Mouse (Mus musculus): ENCODE measurements at regions not wholly inside any gene's neighbourhood (a gene's known extent, or its start where the extent isn't known, plus 50 kb on each side); places are given as distances from the start of the nearest gene placed in this dataset.

DNA sequence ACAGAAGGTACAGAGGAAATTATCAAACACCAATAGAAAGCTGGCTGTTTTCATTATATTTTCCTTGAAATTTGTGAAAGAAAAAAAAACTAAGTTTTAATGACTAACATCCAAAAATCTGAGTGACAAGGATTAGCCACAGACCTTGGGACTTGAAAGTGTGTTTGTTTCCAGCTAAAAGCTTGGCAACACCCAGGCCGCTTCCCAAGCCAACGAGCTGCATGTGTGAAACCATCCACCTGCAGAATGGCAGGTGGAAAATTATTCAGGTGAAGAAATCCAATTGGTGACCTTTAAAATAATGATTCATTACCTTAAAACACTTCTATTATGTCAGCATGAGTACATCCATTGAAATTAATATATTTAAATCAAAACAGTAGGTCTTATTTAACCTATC, 672.7 kb upstream of the Mms22l start:
- Histone ChIP-seq H3K4me3 (no peak overlapping the region), H3K9me3 (no peaks in the 10 kb centered on the region), H3K4me1 (no peaks in the 10 kb centered on the region), H3K27ac (replicated peaks) (no peak overlapping the region), H3K9ac (no peak overlapping the region), H3K27me3 (replicated peaks) (no peaks in the 10 kb centered on the region), H3K4me2 (no peak overlapping the region), H3K36me3 (no peaks in the 10 kb centered on the region)
- WGBS, result 68% methylated on average over 2 of the region's 2 CpGs
- no peak for ATAC-seq (ENCODE audit: extremely low read depth, insufficient number of reproducible peaks, low FRiP score, low TSS enrichment)

DNA sequence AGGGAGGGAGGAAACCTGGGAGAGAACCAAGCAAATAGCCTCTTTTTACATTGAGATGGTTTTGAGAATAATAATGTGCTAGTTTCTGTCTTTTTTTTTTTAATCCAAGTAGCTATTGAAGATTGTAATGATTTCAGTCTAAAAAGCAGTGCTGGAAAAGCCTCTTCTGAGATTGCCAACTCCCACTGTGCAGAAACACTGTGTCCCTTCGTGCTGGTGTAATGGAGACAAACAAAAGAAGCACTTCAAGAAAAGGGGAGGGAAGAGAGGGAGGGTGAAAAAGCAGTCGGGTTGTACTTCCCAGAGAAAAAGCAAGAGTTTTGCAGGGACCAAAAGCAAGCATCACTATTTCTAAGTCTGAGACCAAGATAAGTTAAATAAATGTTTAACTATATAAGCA, 669.4 kb upstream of the Mms22l start:
- Histone ChIP-seq H3K4me3 (no peak overlapping the region), H3K9ac (no peak overlapping the region), H3K4me2 (no peak overlapping the region), H3K27me3 (replicated peaks) (no peaks in the 10 kb centered on the region), H3K36me3 (no peaks in the 10 kb centered on the region), H3K4me1 (no peaks in the 10 kb centered on the region), H3K27ac (replicated peaks) (no peak overlapping the region), H3K9me3 (no peaks in the 10 kb centered on the region)
- WGBS, result 7% methylated on average over 2 of the region's 2 CpGs
- ATAC-seq (ENCODE audit: extremely low read depth, insufficient number of reproducible peaks, low FRiP score, low TSS enrichment), result no peak

DNA sequence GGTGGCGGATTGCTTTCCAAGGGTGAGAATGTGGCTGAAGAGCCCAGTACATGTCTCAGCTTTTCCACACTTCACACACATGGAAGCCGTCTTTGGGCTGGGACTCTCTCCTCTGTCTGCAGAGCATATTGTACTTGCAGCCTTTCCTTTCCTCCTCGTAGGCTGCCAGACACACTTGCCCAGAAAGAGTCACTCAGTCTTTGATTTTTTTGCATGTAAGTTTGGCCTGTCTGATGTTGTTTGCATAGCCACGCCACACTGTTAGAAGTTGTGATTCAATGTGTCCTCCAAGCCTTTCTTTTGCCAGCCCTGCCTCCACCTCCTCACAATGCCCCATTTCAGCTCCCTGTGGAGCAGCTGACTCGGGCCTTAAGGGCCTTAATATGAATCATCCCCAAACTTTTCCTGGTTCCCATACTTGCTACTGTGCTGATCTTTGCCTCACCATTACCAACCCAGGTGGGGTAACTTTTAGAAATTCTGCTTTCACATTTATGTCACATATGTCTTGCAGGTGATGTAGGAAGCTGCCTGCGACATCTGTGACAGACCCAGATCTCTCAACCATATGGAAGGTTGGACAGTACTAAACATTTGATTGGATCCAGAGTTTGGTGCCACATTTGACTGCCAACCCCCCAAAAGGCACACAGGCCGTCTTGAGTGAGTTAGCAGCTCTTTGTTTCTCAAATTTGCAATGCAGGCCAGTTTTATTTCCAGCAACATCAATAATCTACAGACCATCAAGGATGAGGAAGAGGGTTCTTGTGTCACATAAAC, 663.7 kb upstream of the Mms22l start:
- H3K4me2 ChIP-seq, result no peak overlapping the region
- no peak overlapping the region for H3K4me3 ChIP-seq
- H3K27ac ChIP-seq (replicated peaks), result no peak overlapping the region
- H3K9me3 ChIP-seq, result no peaks in the 10 kb centered on the region
- WGBS, result 62% methylated on average over 7 of the region's 7 CpGs
- H3K9ac ChIP-seq, result no peak overlapping the region
- no peak for ATAC-seq (ENCODE audit: extremely low read depth, insufficient number of reproducible peaks, low FRiP score, low TSS enrichment)
- H3K27me3 ChIP-seq (replicated peaks), result no peaks in the 10 kb centered on the region
- no peaks in the 10 kb centered on the region for H3K36me3 ChIP-seq
- no peaks in the 10 kb centered on the region for H3K4me1 ChIP-seq

DNA sequence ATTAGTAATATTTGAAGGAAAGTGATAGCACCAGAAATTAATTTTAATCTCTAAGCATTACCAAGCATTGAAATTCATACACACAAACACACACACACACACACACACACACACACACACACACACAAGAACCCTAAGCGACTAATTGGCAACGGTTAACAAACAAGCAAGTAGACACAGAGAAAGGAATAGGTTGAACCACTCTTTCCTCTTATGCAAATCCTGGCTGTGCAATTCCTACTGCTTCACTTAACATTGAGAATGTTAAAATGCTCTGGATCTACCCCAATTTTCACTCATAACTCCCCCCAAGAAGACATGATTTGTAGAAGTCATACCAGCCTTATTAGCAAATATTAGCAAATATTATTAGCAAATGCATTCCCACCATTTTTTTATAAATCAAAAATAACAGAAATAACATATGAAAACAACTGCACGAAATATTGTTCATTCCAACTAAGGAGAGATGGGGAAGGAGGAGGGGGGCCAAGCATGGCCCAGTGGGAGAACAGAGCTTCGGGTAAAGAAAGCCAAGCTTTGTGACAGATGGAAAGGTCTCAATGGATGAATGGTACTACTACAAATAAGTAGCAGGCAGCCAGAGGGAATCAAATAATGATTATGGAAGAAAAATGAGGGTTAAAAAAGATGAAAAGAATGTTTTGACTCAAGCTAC, 652.5 kb upstream of the Mms22l start:
- no peak for ATAC-seq (ENCODE audit: extremely low read depth, insufficient number of reproducible peaks, low FRiP score, low TSS enrichment)
- Histone ChIP-seq H3K27ac (replicated peaks) (no peak overlapping the region), H3K4me2 (no peak overlapping the region), H3K36me3 (no peaks in the 10 kb centered on the region), H3K4me1 (no peaks in the 10 kb centered on the region), H3K27me3 (replicated peaks) (no peaks in the 10 kb centered on the region), H3K9ac (no peak overlapping the region), H3K4me3 (no peak overlapping the region), H3K9me3 (no peaks in the 10 kb centered on the region)
- WGBS, result 73% methylated on average over 4 of the region's 4 CpGs

DNA sequence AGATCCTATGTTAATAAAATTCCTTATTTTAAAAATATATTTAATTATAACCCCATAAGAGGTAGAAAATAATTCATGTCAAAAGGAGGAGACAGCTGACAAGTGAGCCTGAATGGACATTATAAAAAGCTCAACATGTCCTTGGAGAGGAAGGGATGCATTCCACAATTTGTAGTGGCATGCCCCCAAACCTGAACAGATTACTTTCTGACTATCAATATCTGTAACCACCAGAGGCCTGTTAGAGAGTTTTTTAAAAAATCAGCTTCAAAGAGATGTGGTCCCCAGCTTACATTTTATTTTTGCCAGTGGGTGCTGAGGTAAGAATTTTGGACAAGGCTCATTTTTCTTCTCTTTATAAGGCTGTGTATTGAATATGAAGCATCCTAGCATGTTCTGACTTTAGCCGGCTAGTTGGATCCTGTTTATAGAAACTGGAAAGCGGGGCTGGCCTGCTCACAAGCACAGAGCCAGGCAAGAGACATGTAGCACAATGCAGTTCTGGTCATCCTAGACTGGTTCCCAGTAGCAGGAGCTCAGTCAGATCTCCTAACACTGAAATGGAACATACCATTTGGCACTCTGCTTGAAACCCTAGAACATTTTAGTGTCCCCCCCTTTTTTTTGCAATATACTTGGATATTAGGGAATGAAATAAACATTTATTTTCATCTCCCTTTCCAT, 651.8 kb upstream of the Mms22l start:
- no peak overlapping the region for H3K4me2 ChIP-seq
- 74% methylated on average over 2 of the region's 2 CpGs for WGBS
- no peaks in the 10 kb centered on the region for H3K27me3 ChIP-seq (replicated peaks)
- H3K27ac ChIP-seq (replicated peaks), result no peak overlapping the region
- H3K9ac ChIP-seq, result no peak overlapping the region
- H3K9me3 ChIP-seq, result no peaks in the 10 kb centered on the region
- no peak for ATAC-seq (ENCODE audit: extremely low read depth, insufficient number of reproducible peaks, low FRiP score, low TSS enrichment)
- H3K36me3 ChIP-seq, result no peaks in the 10 kb centered on the region
- no peak overlapping the region for H3K4me3 ChIP-seq
- H3K4me1 ChIP-seq, result no peaks in the 10 kb centered on the region

DNA sequence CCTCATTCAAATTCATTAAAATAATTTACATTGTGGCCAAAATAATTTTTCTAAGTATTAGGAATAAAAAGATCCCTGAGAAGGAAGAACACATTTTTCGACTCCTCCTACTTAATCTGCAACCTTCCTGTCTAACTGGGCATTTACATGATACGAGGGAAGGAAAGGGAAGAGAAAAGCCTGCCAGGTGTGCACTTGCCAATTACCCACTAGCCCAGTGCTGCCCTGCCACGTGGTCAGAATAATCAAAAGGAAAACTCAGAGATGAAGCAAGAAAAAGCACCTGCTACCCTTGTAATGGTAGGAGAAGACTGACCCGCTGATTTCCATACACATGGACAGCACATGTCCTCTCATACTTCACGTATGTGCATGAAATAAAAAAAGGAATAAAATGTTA, 651.0 kb upstream of the Mms22l start:
- Histone ChIP-seq H3K9ac (no peak overlapping the region), H3K4me1 (no peaks in the 10 kb centered on the region), H3K27ac (replicated peaks) (no peak overlapping the region), H3K4me2 (no peak overlapping the region), H3K27me3 (replicated peaks) (no peaks in the 10 kb centered on the region), H3K36me3 (no peaks in the 10 kb centered on the region), H3K9me3 (no peaks in the 10 kb centered on the region), H3K4me3 (no peak overlapping the region)
- ATAC-seq (ENCODE audit: extremely low read depth, insufficient number of reproducible peaks, low FRiP score, low TSS enrichment), result no peak
- WGBS, result 63% methylated on average over 5 of the region's 5 CpGs

DNA sequence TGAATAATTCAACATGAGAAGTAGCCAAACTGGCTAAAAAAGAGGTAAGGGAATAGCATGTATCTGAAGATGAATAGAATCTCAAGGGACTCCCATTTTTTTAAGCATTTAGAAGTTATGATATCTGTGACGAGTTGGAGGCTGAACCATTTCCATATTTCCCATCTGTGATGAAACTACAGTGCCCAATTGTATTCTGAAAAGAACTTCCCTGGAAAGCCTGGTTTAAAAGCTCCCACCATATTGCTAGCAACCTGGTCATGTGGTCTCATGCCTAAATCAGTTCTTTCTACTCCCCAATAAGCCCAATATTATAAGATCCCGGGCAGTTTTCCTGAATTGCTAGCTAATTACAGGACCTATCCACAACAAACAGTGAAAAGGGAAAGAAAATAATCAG, 645.6 kb upstream of the Mms22l start:
- WGBS, result 71% methylated on average over 2 of the region's 2 CpGs
- H3K36me3 ChIP-seq, result no peaks in the 10 kb centered on the region
- H3K27ac ChIP-seq (replicated peaks), result no peak overlapping the region
- no peak overlapping the region for H3K4me2 ChIP-seq
- no peaks in the 10 kb centered on the region for H3K27me3 ChIP-seq (replicated peaks)
- ATAC-seq (ENCODE audit: extremely low read depth, insufficient number of reproducible peaks, low FRiP score, low TSS enrichment), result no peak
- H3K4me1 ChIP-seq, result no peaks in the 10 kb centered on the region
- no peak overlapping the region for H3K4me3 ChIP-seq
- no peaks in the 10 kb centered on the region for H3K9me3 ChIP-seq
- H3K9ac ChIP-seq, result no peak overlapping the region

DNA sequence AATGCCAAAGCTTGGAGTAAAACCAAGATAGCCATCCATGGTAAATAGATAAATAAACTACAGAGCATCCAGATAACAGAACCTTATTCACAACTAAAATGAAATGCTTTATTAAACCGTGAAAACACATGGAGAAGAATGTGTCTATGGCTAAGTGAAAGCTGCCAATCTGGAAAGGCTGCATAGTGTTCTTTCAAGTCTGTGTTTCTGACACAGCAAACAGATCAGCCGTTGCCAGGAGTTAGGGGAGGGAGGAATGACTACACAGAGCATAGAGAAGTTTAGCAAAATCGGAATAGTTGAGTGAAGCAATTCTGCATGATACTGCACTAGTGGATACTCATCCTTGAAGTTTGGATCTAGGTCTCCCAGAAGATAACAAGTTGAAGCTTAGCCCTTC, 633.8 kb upstream of the Mms22l start:
- H3K27ac ChIP-seq (replicated peaks), result no peak overlapping the region
- no peak for ATAC-seq (ENCODE audit: extremely low read depth, insufficient number of reproducible peaks, low FRiP score, low TSS enrichment)
- WGBS, result 64% methylated on average over 3 of the region's 3 CpGs
- H3K36me3 ChIP-seq, result no peaks in the 10 kb centered on the region
- no peak overlapping the region for H3K4me3 ChIP-seq
- H3K9me3 ChIP-seq, result no peaks in the 10 kb centered on the region
- H3K9ac ChIP-seq, result no peak overlapping the region
- no peak overlapping the region for H3K4me2 ChIP-seq
- no peaks in the 10 kb centered on the region for H3K27me3 ChIP-seq (replicated peaks)
- H3K4me1 ChIP-seq, result no peaks in the 10 kb centered on the region

DNA sequence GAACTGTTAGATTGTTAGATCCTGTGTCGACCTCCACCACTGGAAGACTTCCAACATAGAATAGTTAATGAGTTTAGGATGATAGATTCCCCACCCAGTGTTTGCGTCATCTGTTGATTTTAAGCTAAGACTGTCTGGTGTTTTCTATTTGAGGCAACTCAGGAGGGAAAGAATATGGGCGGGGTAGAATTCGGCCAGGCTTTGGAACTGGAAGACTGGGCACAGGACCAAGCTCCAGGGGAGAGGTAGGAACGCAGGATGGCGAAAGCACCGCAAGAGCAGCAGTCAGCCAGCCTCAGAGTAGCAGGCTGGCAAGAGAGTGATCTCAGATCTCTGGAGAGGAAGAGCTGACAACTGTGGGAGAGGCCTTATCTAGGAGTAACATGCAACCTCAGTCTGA, 616.2 kb upstream of the Mms22l start:
- Histone ChIP-seq H3K9ac (no peak overlapping the region), H3K4me3 (no peak overlapping the region), H3K9me3 (no peaks in the 10 kb centered on the region), H3K4me1 (no peaks in the 10 kb centered on the region), H3K27me3 (replicated peaks) (no peaks in the 10 kb centered on the region), H3K27ac (replicated peaks) (no peak overlapping the region), H3K4me2 (no peak overlapping the region), H3K36me3 (no peaks in the 10 kb centered on the region)
- ATAC-seq (ENCODE audit: extremely low read depth, insufficient number of reproducible peaks, low FRiP score, low TSS enrichment), result no peak
- 69% methylated on average over 7 of the region's 7 CpGs for WGBS

DNA sequence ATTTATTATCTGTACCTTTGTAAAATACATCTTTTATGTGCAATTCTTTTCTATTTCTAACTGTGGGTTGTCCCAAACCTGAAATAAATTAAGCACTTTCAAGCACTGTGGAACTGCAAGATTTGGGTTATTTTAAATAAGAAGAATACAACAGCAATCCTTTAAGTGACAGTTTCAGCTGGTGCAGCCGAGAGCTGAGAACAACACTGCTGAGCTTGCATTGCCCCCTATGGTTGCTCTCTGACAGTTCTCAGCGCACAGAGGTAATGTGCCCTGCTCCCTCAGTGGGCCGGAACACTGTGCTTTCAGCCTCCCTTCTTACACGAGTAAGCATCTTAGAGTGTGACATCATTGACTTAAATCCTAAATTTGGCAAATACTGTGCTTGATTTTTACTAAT, 582.9 kb upstream of the Mms22l start:
- H3K9me3 ChIP-seq, result no peaks in the 10 kb centered on the region
- H3K9ac ChIP-seq, result no peak overlapping the region
- no peaks in the 10 kb centered on the region for H3K27me3 ChIP-seq (replicated peaks)
- 26% methylated on average over 4 of the region's 4 CpGs for WGBS
- ATAC-seq (ENCODE audit: extremely low read depth, insufficient number of reproducible peaks, low FRiP score, low TSS enrichment), result no peak
- H3K36me3 ChIP-seq, result no peaks in the 10 kb centered on the region
- no peaks in the 10 kb centered on the region for H3K4me1 ChIP-seq
- H3K27ac ChIP-seq (replicated peaks), result no peak overlapping the region
- no peak overlapping the region for H3K4me3 ChIP-seq
- no peak overlapping the region for H3K4me2 ChIP-seq

DNA sequence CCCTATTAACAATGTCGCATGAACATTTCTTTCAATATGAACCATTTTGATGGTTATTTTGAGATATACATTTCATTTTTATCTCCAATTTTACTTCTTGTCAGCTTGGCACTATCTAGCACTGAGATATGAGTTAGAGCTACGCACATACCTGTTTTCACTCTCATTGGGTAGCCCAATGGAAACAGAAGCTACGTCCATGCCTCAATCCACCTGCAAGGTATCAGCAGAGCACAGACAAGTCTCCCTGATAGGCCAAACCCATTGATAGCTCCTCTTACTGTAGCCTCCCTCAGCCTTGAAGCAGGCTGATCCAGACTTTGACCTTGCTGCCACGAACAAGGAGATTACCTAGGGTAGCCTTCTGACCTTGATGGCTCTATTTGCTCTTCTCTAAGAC, 582.4 kb upstream of the Mms22l start:
- Histone ChIP-seq H3K4me3 (no peak overlapping the region), H3K9me3 (no peaks in the 10 kb centered on the region), H3K4me2 (no peak overlapping the region), H3K27ac (replicated peaks) (no peak overlapping the region), H3K9ac (no peak overlapping the region), H3K4me1 (no peaks in the 10 kb centered on the region), H3K36me3 (no peaks in the 10 kb centered on the region), H3K27me3 (replicated peaks) (no peaks in the 10 kb centered on the region)
- ATAC-seq (ENCODE audit: extremely low read depth, insufficient number of reproducible peaks, low FRiP score, low TSS enrichment), result no peak
- 64% methylated on average over 4 of the region's 4 CpGs for WGBS

DNA sequence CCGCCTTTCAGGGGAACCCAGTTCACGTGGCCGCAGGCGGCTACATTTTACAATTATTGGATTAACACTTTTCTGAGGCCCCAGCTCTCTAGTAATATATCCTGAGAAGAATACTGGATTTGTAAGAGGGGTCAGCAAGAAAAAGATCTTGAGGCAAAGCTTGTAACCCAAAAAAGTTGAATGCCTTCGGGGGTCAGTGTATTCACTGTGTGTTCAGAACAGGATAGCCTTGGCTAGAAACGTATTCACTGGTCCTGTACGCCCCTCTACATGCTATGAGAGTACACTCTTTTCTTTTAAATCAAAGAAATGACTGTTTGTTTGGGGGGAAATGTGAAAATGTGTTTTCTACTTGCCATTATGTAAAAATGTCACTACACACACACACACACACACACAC, 581.8 kb upstream of the Mms22l start:
- Histone ChIP-seq H3K9ac (no peak overlapping the region), H3K27ac (replicated peaks) (no peak overlapping the region), H3K9me3 (no peaks in the 10 kb centered on the region), H3K4me1 (no peaks in the 10 kb centered on the region), H3K27me3 (replicated peaks) (no peaks in the 10 kb centered on the region), H3K4me2 (no peak overlapping the region), H3K4me3 (no peak overlapping the region), H3K36me3 (no peaks in the 10 kb centered on the region)
- WGBS, result 80% methylated on average over 7 of the region's 7 CpGs
- no peak for ATAC-seq (ENCODE audit: extremely low read depth, insufficient number of reproducible peaks, low FRiP score, low TSS enrichment)

Measured in heart, embryonic 13.5 days (tissue).